Mouse (Mus musculus): ENCODE measurements at regions not wholly inside any gene's neighbourhood (a gene's known extent, or its start where the extent isn't known, plus 50 kb on each side); places are given as distances from the start of the nearest gene placed in this dataset.

GRCm38 (mm10) chr8:35205536-35205935 is 560.1 kb upstream of the Gm19410 start:
- 16% methylated on average over 8 of the region's 8 CpGs for WGBS
- no peak for ATAC-seq
- H3K4me1 ChIP-seq (ENCODE audit: control insufficient read depth, insufficient read depth, low read length), result no peaks in the 10 kb centered on the region; the same call in 1 of the 2 replicates
- H3K4me3 ChIP-seq (ENCODE audit: low read depth, low read length), result no peak overlapping the region
- no peaks in the 10 kb centered on the region for H3K9me3 ChIP-seq (replicated peaks; ENCODE audit: control insufficient read depth, low read length)
- H3K9ac ChIP-seq (ENCODE audit: low read length), result no peak overlapping the region
- no peaks in the 10 kb centered on the region for H3K27me3 ChIP-seq (replicated peaks; ENCODE audit: control insufficient read depth, insufficient read depth, low read length)
- no peaks in the 10 kb centered on the region for H3K36me3 ChIP-seq (ENCODE audit: control insufficient read depth, insufficient read depth, low read length)
- no peak overlapping the region for H3K27ac ChIP-seq (ENCODE audit: low read depth, low read length)
- H3K4me2 ChIP-seq (ENCODE audit: low read length), result no peak overlapping the region
- peak; percentile 32 for DNase-seq (ENCODE audit: low spot score)

GRCm38 (mm10) chr8:35206271-35206670 is 559.3 kb upstream of the Gm19410 start:
- H3K9ac ChIP-seq (ENCODE audit: low read length), result no peak overlapping the region
- H3K27me3 ChIP-seq (replicated peaks; ENCODE audit: control insufficient read depth, insufficient read depth, low read length), result no peaks in the 10 kb centered on the region
- 72% methylated on average over 6 of the region's 6 CpGs for WGBS
- no peaks in the 10 kb centered on the region; the same call in 1 of the 2 replicates for H3K4me1 ChIP-seq (ENCODE audit: control insufficient read depth, insufficient read depth, low read length)
- no peak overlapping the region for H3K4me3 ChIP-seq (ENCODE audit: low read depth, low read length)
- no peaks in the 10 kb centered on the region for H3K9me3 ChIP-seq (replicated peaks; ENCODE audit: control insufficient read depth, low read length)
- ATAC-seq, result no peak
- H3K27ac ChIP-seq (ENCODE audit: low read depth, low read length), result no peak overlapping the region
- no peaks in the 10 kb centered on the region for H3K36me3 ChIP-seq (ENCODE audit: control insufficient read depth, insufficient read depth, low read length)
- DNase-seq (ENCODE audit: low spot score), result no peak
- H3K4me2 ChIP-seq (ENCODE audit: low read length), result no peak overlapping the region

- DNase-seq (ENCODE audit: low spot score) (no peak), ATAC-seq (no peak)
- no peak overlapping the region for H3K9ac ChIP-seq (ENCODE audit: low read length)
- no peaks in the 10 kb centered on the region for H3K27me3 ChIP-seq (replicated peaks; ENCODE audit: control insufficient read depth, insufficient read depth, low read length)
- no peaks in the 10 kb centered on the region; the same call in 1 of the 2 replicates for H3K4me1 ChIP-seq (ENCODE audit: control insufficient read depth, insufficient read depth, low read length)
- H3K4me3 ChIP-seq (ENCODE audit: low read depth, low read length), result no peak overlapping the region
- 88% methylated on average over 5 of the region's 5 CpGs for WGBS
- no peaks in the 10 kb centered on the region for H3K36me3 ChIP-seq (ENCODE audit: control insufficient read depth, insufficient read depth, low read length)
- H3K9me3 ChIP-seq (replicated peaks; ENCODE audit: control insufficient read depth, low read length), result no peaks in the 10 kb centered on the region
- no peak overlapping the region for H3K4me2 ChIP-seq (ENCODE audit: low read length)
- no peak overlapping the region for H3K27ac ChIP-seq (ENCODE audit: low read depth, low read length)
Measured at GRCm38 (mm10) chr8:35208357-35208756, 557.2 kb upstream of the Gm19410 start.

- ATAC-seq (no peak), DNase-seq (ENCODE audit: low spot score) (no peak)
- no peak overlapping the region for H3K4me3 ChIP-seq (ENCODE audit: low read depth, low read length)
- WGBS, result 80% methylated on average over 10 of the region's 10 CpGs
- H3K9ac ChIP-seq (ENCODE audit: low read length), result no peak overlapping the region
- no peaks in the 10 kb centered on the region for H3K36me3 ChIP-seq (ENCODE audit: control insufficient read depth, insufficient read depth, low read length)
- H3K4me1 ChIP-seq (ENCODE audit: control insufficient read depth, insufficient read depth, low read length), result no peaks in the 10 kb centered on the region
- no peak overlapping the region for H3K27ac ChIP-seq (ENCODE audit: low read depth, low read length)
- H3K27me3 ChIP-seq (replicated peaks; ENCODE audit: control insufficient read depth, insufficient read depth, low read length), result no peaks in the 10 kb centered on the region
- no peaks in the 10 kb centered on the region for H3K9me3 ChIP-seq (replicated peaks; ENCODE audit: control insufficient read depth, low read length)
- no peak overlapping the region for H3K4me2 ChIP-seq (ENCODE audit: low read length)
Measured at GRCm38 (mm10) chr8:35211506-35212452, 553.8 kb upstream of the Gm19410 start.

- Histone ChIP-seq H3K27me3 (replicated peaks; ENCODE audit: control insufficient read depth, insufficient read depth, low read length) (no peaks in the 10 kb centered on the region), H3K4me1 (ENCODE audit: control insufficient read depth, insufficient read depth, low read length) (no peaks in the 10 kb centered on the region), H3K9me3 (replicated peaks; ENCODE audit: control insufficient read depth, low read length) (no peaks in the 10 kb centered on the region), H3K9ac (ENCODE audit: low read length) (no peak overlapping the region), H3K4me3 (ENCODE audit: low read depth, low read length) (no peak overlapping the region), H3K27ac (ENCODE audit: low read depth, low read length) (no peak overlapping the region), H3K36me3 (ENCODE audit: control insufficient read depth, insufficient read depth, low read length) (no peaks in the 10 kb centered on the region), H3K4me2 (ENCODE audit: low read length) (no peak overlapping the region)
- DNase-seq (ENCODE audit: low spot score), result no peak
- 74% methylated on average over 3 of the region's 3 CpGs for whole genome bisulfite sequencing
- no peak for ATAC-seq
Measured at GRCm38 (mm10) chr8:35213515-35213914, 552.1 kb upstream of the Gm19410 start.

- Histone ChIP-seq H3K27ac (ENCODE audit: low read depth, low read length) (no peak overlapping the region), H3K36me3 (ENCODE audit: control insufficient read depth, insufficient read depth, low read length) (no peaks in the 10 kb centered on the region), H3K4me2 (ENCODE audit: low read length) (no peak overlapping the region), H3K9ac (ENCODE audit: low read length) (no peak overlapping the region), H3K4me3 (ENCODE audit: low read depth, low read length) (no peak overlapping the region), H3K27me3 (replicated peaks; ENCODE audit: control insufficient read depth, insufficient read depth, low read length) (no peaks in the 10 kb centered on the region), H3K9me3 (replicated peaks; ENCODE audit: control insufficient read depth, low read length) (no peaks in the 10 kb centered on the region), H3K4me1 (ENCODE audit: control insufficient read depth, insufficient read depth, low read length) (no peaks in the 10 kb centered on the region)
- ATAC-seq, result no peak
- DNase-seq (ENCODE audit: low spot score), result no peak
- 84% methylated on average over 11 of the region's 11 CpGs for WGBS
Measured at GRCm38 (mm10) chr8:35217604-35218003, 548.0 kb upstream of the Gm19410 start.

GRCm38 (mm10) chr8:35218327-35218726 is 547.3 kb upstream of the Gm19410 start:
- H3K4me2 ChIP-seq (ENCODE audit: low read length), result no peak overlapping the region
- 92% methylated on average over 4 of the region's 4 CpGs for WGBS
- H3K27ac ChIP-seq (ENCODE audit: low read depth, low read length), result no peak overlapping the region
- H3K4me3 ChIP-seq (ENCODE audit: low read depth, low read length), result no peak overlapping the region
- ATAC-seq, result no peak
- no peaks in the 10 kb centered on the region for H3K4me1 ChIP-seq (ENCODE audit: control insufficient read depth, insufficient read depth, low read length)
- H3K27me3 ChIP-seq (replicated peaks; ENCODE audit: control insufficient read depth, insufficient read depth, low read length), result no peaks in the 10 kb centered on the region
- no peaks in the 10 kb centered on the region for H3K36me3 ChIP-seq (ENCODE audit: control insufficient read depth, insufficient read depth, low read length)
- no peak overlapping the region for H3K9ac ChIP-seq (ENCODE audit: low read length)
- no peak for DNase-seq (ENCODE audit: low spot score)
- no peaks in the 10 kb centered on the region for H3K9me3 ChIP-seq (replicated peaks; ENCODE audit: control insufficient read depth, low read length)

GRCm38 (mm10) chr8:35224053-35224924 is 541.3 kb upstream of the Gm19410 start:
- Histone ChIP-seq H3K4me1 (ENCODE audit: control insufficient read depth, insufficient read depth, low read length) (no peaks in the 10 kb centered on the region), H3K4me3 (ENCODE audit: low read depth, low read length) (no peak overlapping the region), H3K27ac (ENCODE audit: low read depth, low read length) (no peak overlapping the region), H3K9me3 (replicated peaks; ENCODE audit: control insufficient read depth, low read length) (no peaks in the 10 kb centered on the region), H3K4me2 (ENCODE audit: low read length) (no peak overlapping the region), H3K9ac (ENCODE audit: low read length) (no peak overlapping the region), H3K36me3 (ENCODE audit: control insufficient read depth, insufficient read depth, low read length) (no peaks in the 10 kb centered on the region), H3K27me3 (replicated peaks; ENCODE audit: control insufficient read depth, insufficient read depth, low read length) (no peaks in the 10 kb centered on the region)
- 81% methylated on average over 18 of the region's 18 CpGs for WGBS
- DNase-seq (ENCODE audit: low spot score), result no peak
- ATAC-seq, result no peak

GRCm38 (mm10) chr8:35224925-35225244 is 540.7 kb upstream of the Gm19410 start:
- no peak for ATAC-seq
- H3K9ac ChIP-seq (ENCODE audit: low read length), result no peak overlapping the region
- no peak for DNase-seq (ENCODE audit: low spot score)
- H3K27ac ChIP-seq (ENCODE audit: low read depth, low read length), result no peak overlapping the region
- no peaks in the 10 kb centered on the region for H3K27me3 ChIP-seq (replicated peaks; ENCODE audit: control insufficient read depth, insufficient read depth, low read length)
- no peaks in the 10 kb centered on the region for H3K9me3 ChIP-seq (replicated peaks; ENCODE audit: control insufficient read depth, low read length)
- no peak overlapping the region for H3K4me3 ChIP-seq (ENCODE audit: low read depth, low read length)
- no peaks in the 10 kb centered on the region for H3K36me3 ChIP-seq (ENCODE audit: control insufficient read depth, insufficient read depth, low read length)
- no peaks in the 10 kb centered on the region for H3K4me1 ChIP-seq (ENCODE audit: control insufficient read depth, insufficient read depth, low read length)
- WGBS, result 86% methylated on average over 7 of the region's 7 CpGs
- no peak overlapping the region for H3K4me2 ChIP-seq (ENCODE audit: low read length)

Measured in forebrain, embryonic 14.5 days (tissue).